Mouse (Mus musculus) layer of hippocampus, adult 9-10 months (tissue): ENCODE results near the gene Ap4e1.
"Not testable (repeated sequence)": the region's sequence is repeated elsewhere in the genome, so short reads cannot be mapped to it uniquely, and the experiment has no call there.

Source experiments
- DNase-seq: peaks from one replicate; pipeline ENCODE4 v3.0.0; 2022; ENCODE audit warnings: low spot score

Ap4e1 gene

GRCm38 (mm10) chr2:127077611-127078010, 69.1 kb downstream of the Ap4e1 start:
- DNase-seq = no peak

- DNase-seq = not testable (repeated sequence)
Observed at GRCm38 (mm10) chr2:127079066-127079465, 70.5 kb downstream of the Ap4e1 start.

GRCm38 (mm10) chr2:127079881-127080590, 71.5 kb downstream of the Ap4e1 start:
- no peak for DNase-seq

GRCm38 (mm10) chr2:127080591-127081218, 72.2 kb downstream of the Ap4e1 start:
- DNase-seq = no peak

GRCm38 (mm10) chr2:127086235-127086634, 77.7 kb downstream of the Ap4e1 start:
- DNase-seq = no peak

- DNase-seq = not testable (repeated sequence)
Observed at GRCm38 (mm10) chr2:127090151-127090550, 81.6 kb downstream of the Ap4e1 start.

- no peak for DNase-seq
Observed at GRCm38 (mm10) chr2:127092000-127092399, 83.5 kb downstream of the Ap4e1 start.

GRCm38 (mm10) chr2:127108986-127109385, 100.5 kb downstream of the Ap4e1 start:
- no peak for DNase-seq
